Mouse (Mus musculus): ENCODE measurements at regions not wholly inside any gene's neighbourhood (a gene's known extent, or its start where the extent isn't known, plus 50 kb on each side); places are given as distances from the start of the nearest gene placed in this dataset.

DNA sequence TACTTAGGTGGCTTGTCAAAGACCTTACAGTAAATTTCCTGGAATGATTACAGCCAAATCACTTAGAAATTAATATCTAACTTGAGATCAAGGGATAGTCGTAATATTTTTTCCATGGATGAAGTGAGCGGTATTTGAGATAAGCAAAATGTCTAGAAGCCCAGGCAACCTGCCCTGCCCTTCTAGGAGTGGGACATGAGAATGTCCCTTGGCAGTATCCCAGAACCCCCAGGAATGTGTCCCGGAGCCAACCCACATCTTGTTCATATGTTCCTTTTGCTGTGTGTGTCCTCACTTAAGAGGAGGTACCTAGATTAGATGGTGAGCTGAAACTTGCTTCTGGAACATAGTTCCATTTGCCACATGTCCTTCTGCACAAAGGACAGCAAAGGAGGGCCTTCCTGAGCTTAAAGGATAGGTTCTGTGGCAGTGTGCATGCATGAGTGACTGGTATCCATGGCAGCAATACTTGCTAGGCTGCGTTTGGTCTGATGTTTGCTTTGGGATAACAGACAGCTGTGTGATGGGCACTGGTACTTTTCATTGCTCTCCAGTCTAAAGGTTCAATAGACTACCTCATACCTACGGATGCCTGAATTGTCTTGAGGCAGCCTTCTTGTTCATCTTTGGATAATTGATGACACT, 231.0 kb upstream of the Krr1 start:
- DNase-seq (ENCODE audit: low spot score), result no peak

DNA sequence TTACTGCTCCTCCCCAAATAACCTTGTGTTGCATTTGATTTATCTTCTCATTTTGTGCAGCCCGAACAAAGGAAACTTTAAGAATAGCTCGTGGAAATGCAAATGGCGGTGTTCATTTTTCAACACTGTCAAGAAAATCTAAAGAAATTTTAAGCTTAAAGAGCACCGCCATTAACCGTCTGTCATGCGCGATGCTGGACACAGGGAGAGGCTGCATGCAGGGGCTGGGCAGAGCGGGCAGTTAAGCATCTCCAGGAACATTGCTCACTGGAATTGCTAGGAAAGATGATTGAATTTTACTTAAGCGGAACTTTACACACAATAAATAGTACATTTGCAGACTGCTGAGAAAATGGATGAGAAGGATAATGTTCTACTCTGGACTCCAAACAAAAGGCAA, 229.2 kb upstream of the Krr1 start:
- no peak for DNase-seq (ENCODE audit: low spot score)

DNA sequence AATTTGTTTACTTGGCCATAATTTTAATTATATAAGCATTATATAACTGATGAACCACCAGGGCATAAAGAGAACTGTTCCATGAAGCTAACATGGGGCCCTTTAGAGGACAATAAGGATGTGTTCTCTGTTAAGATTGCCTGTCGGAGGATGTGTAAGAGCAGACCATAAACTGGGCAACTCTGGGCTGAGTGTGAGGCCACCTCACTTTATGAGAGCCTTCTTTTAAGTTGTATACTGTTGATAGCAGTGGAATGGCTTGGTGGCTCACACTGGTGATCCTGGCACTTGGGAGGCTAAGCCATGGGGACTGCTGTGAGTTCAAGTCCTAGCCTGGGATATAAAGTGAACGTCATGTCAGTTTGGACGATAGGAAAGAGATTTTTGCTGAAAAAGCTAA, 227.3 kb upstream of the Krr1 start:
- DNase-seq (ENCODE audit: low spot score), result no peak

DNA sequence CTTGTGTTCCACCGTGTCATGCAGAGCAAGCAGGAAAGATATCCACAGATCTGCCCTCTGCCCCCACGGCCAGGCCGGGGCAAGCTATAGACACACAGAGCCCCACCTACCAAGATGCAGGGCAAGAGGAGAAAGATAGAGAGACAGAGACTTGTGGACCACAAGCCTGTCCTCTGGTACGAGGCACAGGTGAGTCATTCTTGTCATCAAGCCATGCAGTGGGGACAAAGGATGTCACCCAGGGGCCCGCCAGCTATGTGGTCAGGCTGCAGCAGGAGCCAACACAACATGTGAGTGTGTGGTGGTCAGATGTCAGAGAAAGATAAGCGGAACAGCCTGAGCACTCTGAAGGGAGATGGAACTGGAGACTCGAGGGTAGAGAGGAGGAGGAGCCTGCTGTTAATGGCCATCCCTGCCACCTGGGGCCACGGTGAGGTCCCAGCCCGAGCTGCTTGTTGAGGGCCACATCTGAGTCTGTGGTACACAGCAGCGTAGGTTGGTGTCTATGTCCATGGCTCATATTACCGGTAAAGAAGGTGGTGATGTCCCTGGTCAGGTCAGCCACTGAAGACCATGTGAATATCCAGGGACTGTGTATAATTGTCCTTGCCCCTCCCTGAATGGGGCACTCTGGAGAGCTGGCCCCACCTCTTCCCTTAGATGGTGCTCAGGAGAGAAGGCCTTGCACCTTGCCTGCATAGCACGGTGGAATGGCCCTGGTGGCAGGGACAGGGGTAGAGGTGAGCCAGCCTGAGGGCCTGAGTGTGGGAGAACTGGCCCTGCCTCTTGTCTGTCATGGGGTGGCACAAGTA, 226.2 kb upstream of the Krr1 start:
- DNase-seq (ENCODE audit: low spot score), result no peak

DNA sequence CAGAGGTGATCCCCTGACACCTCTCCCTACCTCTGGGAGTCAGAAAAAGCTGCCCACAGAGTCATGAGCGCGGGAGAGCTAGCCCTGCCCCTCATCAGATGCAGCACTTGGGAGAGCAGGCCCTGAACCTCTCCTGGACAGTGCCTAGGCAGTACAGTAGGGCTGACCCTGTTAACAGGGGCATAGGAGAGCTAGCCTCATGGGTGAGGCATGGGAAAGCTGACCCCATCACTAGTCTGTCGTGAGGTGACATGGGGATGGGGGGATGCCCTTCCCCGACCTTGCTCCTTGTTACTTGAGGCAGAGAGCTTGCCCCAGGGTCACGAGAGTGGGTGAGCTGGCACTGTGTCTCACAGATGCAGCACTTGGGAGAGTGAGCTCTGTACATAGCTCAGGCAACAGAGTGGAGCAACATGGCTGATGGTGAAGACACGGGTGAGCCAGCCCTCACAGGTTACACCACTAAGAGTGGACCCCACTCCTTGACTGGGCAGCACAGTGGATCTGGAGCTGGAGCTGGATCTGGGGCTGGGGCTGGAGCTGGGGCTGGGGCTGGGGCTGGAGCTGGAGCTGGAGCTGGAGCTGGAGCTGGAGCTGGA, 225.5 kb upstream of the Krr1 start:
- no peak for DNase-seq (ENCODE audit: low spot score)

DNA sequence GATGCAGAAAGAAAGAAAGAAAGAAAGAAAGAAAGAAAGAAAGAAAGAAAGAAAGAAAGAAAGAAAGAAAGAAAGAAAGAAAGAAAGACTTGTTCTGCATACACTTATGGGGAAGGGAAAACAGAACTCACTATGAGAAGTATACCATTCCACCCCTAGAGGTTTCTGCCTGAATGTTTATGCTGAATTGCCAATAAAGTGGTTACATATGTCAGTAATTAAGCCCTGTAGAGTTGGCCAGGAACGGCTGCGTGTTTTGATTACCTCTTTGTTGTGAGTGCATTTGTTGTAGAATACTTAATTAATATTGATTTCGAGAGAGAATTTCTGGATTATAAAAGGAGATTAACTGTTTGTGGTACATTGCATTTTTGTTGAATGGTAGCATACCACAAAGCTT, 224.0 kb upstream of the Krr1 start:
- no peak for DNase-seq (ENCODE audit: low spot score)

DNA sequence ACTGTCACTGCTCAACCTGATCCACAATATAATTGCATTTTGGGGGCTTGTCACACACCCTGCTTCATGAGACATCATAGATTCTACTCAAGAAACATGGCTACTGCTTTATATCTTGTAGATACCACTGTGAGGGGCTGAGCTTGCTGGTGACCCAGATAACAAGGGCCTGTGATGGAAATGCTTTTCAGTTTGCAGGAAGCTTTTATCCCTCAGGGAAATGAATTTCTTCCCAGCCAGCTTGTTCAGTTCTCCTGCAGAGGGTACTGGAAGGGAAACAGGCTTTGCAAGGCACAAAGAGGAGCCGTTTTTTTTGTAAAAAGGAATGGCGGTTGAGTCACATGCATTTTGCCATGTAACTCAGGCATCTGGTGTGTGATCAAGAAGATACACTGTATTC, 218.8 kb upstream of the Krr1 start:
- DNase-seq (ENCODE audit: low spot score), result no peak

DNA sequence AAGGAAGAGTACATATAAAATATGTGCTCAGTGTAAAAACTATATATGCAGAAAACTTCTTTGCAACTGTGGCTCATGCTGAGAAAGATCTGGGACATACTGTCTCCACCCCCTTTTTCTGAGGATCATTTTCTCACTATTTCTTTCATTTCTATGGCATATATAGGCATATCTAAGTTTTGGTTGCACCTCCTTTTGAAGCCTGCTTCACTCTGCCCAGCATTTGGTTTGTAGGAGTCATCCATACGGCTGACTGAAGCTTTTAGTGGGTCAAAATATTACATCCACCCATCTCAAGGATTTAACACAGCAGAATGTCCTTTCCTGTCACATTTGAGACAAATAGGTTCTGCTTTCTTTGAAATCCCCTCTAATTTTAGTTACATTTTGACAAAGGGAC, 216.5 kb upstream of the Krr1 start:
- DNase-seq (ENCODE audit: low spot score), result no peak

DNA sequence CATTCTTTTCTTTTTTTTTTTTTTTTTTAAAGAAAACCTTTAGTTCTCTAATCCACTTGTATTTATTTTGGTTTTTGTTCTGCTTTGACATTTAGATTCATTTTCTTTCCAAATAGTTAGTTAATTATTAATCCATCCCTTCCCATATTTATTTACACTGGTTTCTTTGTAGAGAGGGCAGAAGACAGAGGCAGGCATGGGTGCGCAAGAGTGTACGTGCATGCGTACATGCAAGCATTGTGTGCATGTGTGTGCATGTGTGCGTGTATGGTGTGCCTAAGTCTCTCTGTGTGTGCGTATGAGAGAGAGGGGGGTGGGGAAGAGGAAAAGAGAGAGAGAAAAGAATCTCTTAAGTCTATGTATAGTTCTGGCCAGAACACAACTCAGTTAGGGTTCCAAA, 215.9 kb upstream of the Krr1 start:
- no peak for DNase-seq (ENCODE audit: low spot score)

DNA sequence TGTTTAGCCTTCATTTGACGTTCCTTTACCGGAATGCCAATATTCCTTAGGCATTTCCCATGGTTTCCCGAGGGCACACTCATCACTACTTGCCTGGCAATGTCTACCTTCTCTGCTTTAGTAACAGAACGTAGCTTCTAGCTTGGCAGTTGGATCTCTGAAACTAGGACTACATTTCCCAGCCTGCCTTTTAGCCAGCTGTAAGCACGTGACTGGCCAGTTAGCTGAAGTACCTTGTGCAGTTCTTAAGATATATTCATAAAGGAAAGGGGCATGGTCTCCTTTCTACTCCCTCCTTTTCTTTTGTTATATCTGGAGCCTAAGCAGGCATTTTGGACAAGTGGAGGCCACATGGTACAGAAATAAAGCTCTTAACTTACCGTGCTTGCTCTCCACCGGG, 214.8 kb upstream of the Krr1 start:
- no peak for DNase-seq (ENCODE audit: low spot score)

DNA sequence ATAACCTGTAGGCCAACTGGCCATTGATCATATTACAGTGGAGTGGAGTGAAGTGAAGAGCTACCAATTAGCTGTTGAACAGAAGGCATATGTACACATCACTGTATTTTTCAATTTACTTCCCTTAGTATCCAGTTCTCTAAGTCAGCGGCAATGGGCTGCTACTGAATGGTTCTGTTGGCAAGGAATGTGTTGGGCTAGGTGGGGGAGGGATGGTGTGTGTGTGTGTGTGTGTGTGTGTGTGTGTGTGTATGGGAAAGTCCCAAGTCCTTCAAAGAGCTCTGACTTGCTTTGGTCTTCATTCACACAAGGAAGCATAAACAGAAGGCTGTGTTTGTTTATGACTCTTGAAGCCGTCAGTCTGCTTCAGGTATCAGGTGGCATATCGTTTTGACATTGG, 213.0 kb upstream of the Krr1 start:
- no peak for DNase-seq (ENCODE audit: low spot score)

DNA sequence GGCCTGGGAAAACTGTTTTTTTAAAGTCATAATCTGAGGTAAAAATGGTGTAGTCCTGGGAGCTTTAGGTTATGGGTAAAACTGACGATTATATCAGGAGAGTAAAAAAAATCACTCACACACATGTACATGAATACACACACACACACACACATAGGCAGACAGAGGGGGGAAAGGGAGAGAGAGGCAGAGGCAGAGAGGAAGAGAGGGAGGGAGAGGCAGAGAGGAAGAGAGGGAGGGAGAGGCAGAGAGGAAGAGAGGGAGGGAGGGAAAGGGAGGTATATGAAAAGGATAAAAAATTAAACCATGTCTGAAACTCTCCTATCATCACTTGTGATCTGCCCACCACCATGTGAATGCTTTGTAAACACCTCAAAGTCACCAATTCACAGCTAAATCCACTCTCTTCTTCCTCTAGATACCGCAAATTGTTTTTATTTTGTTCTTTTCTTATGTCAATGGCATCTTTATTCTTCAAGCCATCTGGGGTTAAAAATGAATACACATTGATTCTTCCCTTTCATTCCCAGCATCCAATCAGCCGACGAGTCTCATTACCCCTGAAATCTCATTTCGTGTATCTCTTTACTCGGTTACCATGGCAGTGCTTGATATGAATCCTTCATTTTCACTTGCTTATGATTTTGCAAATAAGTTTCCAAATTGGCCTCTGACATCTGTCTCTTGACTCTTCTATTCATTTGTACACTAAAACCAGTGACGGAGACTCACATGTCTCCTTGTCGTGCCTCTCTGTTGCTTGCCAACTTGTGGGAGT, 209.5 kb upstream of the Krr1 start:
- no peak for DNase-seq (ENCODE audit: low spot score)

DNA sequence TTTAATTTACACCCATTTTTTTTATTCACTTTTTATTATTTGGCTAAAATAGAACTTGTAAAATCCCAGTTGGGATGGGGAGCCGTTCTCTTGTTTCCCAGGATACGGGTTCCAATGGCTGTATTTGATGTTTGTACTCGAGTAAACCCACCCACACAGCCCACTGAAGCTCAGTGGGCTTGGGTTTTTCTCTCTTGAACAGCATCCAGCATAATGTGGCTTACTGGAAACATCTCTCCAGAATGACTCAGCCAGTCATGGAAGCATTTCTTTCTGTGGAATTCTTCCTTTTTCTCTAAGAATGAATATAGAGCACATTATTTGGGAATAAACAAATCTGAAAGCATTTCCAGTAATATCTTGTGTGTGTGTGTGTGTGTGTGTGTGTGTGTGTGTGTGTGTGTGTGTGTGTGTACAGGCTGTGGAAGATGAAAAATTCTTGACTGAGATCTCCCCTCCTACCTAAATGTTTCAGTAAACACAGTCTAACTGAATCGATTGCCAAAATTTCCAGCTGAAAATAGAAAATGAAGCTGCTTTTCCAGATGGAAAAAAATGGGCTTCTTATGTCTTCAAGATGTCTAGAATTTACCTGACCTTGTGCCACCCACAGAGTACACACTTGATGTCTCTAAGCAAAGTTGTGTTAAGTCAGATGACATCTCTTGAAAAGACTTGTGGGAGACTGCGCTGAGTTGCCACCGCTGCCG, 205.3 kb upstream of the Krr1 start:
- no peak for DNase-seq (ENCODE audit: low spot score)

DNA sequence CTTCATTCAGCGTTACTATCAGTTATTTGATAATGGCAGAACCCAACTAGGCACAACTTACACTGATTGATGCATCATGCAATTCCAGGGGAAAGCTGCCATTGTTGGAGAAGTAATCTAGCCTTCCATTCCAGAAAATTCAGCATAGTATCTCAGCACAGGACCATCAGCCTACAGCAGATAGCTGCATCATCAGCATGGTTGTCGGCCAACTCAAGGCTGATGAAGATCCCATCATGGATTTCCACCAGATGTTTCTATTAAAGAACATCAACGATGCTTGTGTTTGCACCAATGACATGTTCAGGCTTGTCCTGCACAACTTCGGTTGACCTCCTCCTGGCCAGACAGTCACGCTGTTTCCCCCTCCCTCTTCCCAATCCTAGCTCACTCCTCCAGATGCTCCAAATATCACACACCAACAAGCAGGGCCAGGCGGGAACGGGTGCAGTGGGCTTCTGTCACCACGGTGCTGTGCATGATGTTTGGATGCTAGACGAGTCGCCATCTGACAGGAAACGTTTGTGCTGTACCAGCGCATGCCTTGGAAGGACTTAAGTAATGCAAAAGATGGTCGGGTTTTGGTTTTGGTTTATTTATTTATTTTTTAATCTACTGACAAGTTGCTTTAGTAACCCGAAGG, 204.5 kb upstream of the Krr1 start:
- DNase-seq (ENCODE audit: low spot score), result no peak

DNA sequence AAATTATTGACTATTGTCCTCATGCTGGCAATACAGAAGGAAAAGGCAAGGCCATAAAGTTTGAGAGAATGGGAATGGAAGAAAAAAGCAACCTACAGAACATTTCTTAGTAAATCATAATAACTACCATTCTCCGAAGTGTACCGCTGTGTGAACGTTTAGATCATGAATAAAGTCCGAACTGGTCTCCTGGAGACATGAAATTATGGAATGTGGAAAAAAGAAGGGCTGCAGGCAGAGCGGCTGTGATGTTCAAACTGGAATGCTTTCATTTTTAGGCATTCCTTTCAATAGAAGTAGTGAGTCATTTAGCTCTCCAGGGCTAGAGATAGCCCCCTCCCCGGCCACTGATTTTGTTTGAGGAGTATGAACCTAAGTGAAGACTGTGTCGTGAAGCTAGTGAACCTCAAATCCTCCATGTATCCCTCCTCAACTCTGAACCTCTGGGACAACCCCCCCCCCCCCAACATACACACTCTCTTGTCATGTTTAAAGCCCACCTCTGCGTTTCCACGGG, 202.9 kb upstream of the Krr1 start:
- no peak for DNase-seq (ENCODE audit: low spot score)

DNA sequence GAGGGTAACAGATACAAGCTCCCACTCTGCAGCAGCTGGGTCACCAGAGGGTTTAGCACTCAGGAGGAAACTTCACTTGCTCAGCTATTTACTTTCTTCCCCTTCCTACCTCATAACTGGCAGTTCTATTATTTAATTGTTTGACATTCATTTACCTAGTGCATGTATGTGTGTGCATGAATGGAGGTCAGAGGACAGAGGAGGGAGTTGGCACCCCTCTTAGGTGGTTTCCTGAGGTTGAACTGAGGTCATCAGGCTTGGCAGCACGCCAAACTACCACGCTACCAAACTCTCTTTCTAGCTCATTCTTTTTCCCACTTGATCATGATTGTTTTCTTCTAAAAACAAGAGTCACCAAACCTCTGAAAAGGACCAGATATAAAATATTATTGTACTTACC, 202.4 kb upstream of the Krr1 start:
- no peak for DNase-seq (ENCODE audit: low spot score)

DNA sequence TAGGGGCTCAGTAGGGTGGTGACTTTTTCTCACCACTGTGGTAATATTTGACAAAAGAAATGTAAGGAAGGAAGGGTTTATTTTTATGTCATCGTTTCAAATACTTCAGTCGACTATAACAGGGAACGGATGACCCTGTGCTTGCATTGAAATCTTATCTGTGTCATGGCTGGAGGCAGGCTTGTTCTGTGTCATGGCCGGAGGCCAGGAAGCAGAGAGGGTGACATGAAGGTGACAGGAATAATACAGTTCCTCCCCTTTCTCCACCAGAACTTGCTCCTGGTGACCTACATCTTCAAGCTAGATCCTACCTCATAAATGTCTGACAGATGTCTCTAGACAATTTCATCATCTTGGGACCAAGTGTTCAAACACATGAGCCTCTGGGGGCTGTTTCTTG, 201.5 kb upstream of the Krr1 start:
- no peak for DNase-seq (ENCODE audit: low spot score)

DNA sequence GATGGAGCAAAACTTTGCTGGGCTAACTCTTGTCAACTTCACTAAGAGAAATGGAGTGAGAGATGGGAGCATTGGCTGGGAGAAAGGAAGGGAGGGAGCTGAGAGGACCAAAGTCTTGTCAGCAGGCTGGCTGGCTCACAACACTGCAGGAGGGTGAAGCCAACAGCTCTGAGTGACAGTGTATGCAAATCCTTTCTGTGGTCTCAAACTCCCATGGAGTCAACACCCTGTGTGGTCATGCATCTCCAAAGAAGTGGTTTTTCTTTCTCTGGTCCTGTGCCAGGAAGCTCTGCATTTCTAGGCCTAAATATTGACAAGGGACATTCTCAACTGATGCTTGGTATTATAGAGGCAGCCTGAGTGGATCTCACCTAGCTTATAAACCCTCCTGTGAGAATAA, 194.9 kb upstream of the Krr1 start:
- no peak for DNase-seq (ENCODE audit: low spot score)

DNA sequence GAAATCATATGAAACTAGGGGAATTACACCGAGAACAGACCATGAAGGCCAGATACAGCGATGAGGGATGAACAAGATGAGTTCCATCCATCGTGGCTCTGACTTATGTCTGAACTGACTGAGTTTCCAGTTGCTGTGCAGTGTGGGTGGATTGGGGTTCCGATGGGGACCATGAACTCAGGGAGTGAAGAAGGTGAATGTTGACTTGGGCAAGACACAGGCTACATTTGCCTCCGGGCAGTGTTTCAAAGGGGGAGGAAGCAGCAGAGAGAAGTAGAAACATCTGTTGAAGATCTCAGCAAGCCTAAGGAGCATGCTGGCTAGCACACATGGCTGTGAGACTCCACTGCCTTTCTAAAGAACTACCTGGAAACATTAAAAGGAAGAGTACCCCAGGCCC, 194.4 kb upstream of the Krr1 start:
- DNase-seq (ENCODE audit: low spot score), result no peak

DNA sequence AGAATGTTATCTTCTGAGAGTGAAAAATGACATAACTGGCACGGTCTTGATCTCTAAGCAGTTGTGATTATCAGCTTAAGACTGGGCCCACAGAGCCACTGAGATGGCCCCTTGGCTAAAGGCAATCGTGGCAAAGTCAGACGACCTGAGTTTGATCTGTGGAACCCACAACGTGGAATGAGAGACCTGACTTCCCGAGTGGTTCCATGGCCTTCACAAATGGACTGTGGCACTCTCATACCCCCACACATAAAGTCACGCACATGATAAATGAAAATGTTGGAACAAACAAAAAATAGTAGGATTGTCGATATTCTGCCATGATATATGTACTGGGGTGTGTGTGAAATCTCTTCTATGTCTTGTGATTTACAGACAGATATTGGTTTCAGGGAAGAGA, 192.5 kb upstream of the Krr1 start:
- no peak for DNase-seq (ENCODE audit: low spot score)

DNA sequence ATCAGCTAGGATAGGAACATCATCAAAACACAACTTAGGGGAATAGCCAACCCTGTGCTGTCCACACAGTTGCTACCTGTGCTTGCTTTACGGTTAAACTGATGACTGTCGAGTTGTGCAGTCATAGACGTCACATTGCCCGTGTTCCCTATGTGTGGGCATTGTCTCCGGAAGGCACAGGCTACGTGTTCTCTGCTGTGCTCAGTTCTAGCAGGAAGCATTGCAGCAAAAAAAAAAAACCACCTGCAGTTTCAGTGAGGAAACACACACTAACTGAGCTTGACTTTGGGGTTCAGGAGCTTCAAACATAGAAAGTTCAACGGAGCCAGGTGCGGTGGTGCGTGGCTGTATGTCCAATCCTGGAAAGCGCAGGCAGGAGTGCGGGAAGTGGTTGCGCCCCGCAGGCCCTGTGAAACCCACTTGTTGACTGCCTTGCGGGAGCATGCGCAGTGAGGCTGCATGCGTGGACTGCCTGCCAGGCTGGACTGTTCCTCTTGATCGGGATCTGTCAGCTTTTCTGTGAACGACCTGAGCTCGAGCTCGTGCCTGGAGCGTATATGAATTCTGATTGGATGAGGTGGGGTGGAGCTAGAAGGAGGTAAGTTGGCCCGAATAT, 190.2 kb upstream of the Krr1 start:
- no peak for DNase-seq (ENCODE audit: low spot score)

Data from ovary, postnatal 36 days (tissue).